ENCODE assay signal across 13 mouse cellular contexts in the genomic region with DNA sequence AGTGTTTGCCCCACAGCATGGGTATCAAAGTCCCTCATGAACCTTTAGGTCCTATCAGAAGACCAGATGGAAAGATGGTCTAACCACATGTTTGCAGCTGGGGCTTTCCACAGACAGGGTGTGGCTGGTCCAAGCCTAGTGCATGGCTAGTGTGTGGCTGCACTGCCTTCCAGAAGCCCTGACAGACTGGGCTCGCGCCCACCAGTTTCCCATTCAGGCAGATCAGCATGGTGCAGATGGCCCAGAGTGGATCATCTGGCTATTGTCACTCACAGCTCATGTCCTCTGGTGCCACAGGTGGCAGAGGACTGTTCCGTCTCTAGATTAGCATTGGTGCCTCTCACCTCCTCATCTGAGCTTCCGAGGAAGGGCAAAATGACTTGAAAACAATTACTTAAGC. TPM values are rescaled to one million over a fixed set of nuclear protein-coding genes. Genes with fewer than 3 reads are reported as not detected.
DNase-seq lines count a peak whose midpoint lies in the region; ATAC-seq and TF ChIP-seq lines count a peak whose summit lies in the region.
"Had no signal": no experiment of that assay in that cellular context is flagged by ENCODE, and none has a peak within 500 bp of the region (broad histone marks: within the 10 kb centered on the region; RNA-seq: fewer than 3 reads in every experiment).

No protein-coding gene starts in this region.

- no peak overlapping the region for H3ac ChIP-seq in myocyte (ENCODE audit: control insufficient read depth, insufficient read length)

- H3K9me3 ChIP-seq in liver, postnatal 0 days (ENCODE audit: low read length), result no peaks in the 10 kb centered on the region
- no peaks in the 10 kb centered on the region for H3K9me3 ChIP-seq in liver, embryonic 11.5 days (ENCODE audit: control insufficient read depth, low read length)
- H3K9me3 ChIP-seq: midbrain, embryonic 15.5 days had no signal

- WGBS in liver, postnatal 0 days (ENCODE audit: insufficient replicate concordance), result 29% methylated on average over 4 of the region's 4 CpGs
- 56% methylated on average over 4 of the region's 4 CpGs for WGBS in liver, embryonic 11.5 days
- WGBS in cerebellum, adult 2 months, result 14% methylated on average over 4 of the region's 4 CpGs

- H3K4me1 ChIP-seq in liver, postnatal 0 days (ENCODE audit: insufficient read depth), result no peaks in the 10 kb centered on the region
- no peaks in the 10 kb centered on the region for H3K4me1 ChIP-seq in liver, embryonic 11.5 days (replicated peaks; ENCODE audit: control insufficient read depth, insufficient read depth, low read length)
- no peaks in the 10 kb centered on the region for H3K4me1 ChIP-seq in cerebellum, adult 2 months (ENCODE audit: control insufficient read depth, insufficient read depth, low read length)
- H3K4me1 ChIP-seq: midbrain, embryonic 15.5 days had no signal

- H3K9ac ChIP-seq in liver, postnatal 0 days (replicated peaks), result no peak overlapping the region
- H3K9ac ChIP-seq in liver, embryonic 11.5 days (ENCODE audit: low read depth, low read length), result no peak overlapping the region
- H3K9ac ChIP-seq: midbrain, embryonic 15.5 days had no signal

- peak; percentile 51 for ATAC-seq in liver, postnatal 0 days
- ATAC-seq in liver, embryonic 11.5 days (replicated peaks; ENCODE audit: low FRiP score), result no peak
- ATAC-seq: midbrain, embryonic 15.5 days had no signal

- no peak for TF ChIP-seq CTCF in gastrocnemius, adult 2 months (IDR thresholded peaks at IDR 0.05)
- TF ChIP-seq CTCF in liver, postnatal 0 days (IDR thresholded peaks at IDR 0.05; ENCODE audit: low read depth), result no peak
- TF ChIP-seq CTCF in cerebellum, adult 2 months (IDR thresholded peaks at IDR 0.05; ENCODE audit: borderline replicate concordance, insufficient read depth, low read depth, low read length), result no peak

- TF ChIP-seq POLR2A in myocyte (IDR thresholded peaks at IDR 0.05; ENCODE audit: insufficient read length, low read depth), result peak; percentile 48
- TF ChIP-seq POLR2A in cerebellum, adult 2 months (IDR thresholded peaks at IDR 0.05; ENCODE audit: borderline replicate concordance, insufficient read depth, low read length), result no peak

- H3K4me3 ChIP-seq in gastrocnemius, adult 2 months, result no peak overlapping the region
- no peak overlapping the region for H3K4me3 ChIP-seq in liver, postnatal 0 days (ENCODE audit: low read depth, low read length)
- no peak overlapping the region for H3K4me3 ChIP-seq in liver, embryonic 11.5 days (ENCODE audit: low read depth, low read length)
- no peak overlapping the region for H3K4me3 ChIP-seq in myocyte
- H3K4me3 ChIP-seq in cerebellum, adult 2 months (replicated peaks; ENCODE audit: insufficient read depth, low read depth, low read length), result no peak overlapping the region
- H3K4me3 ChIP-seq: erythroblast, embryonic 14.5 days; midbrain, embryonic 15.5 days had no signal

- TF ChIP-seq EP300 in liver, postnatal 0 days (IDR thresholded peaks at IDR 0.05; ENCODE audit: low read depth), result no peak

- no peak for DNase-seq in gastrocnemius, adult 2 months
- no peak for DNase-seq in gastrocnemius, adult 8-10 months (ENCODE audit: low spot score in 2 of 2)
- no peak for DNase-seq in liver, postnatal 0 days
- DNase-seq in liver, embryonic 11.5 days (ENCODE audit: low spot score), result no peak
- DNase-seq in heart, postnatal 25 days (ENCODE audit: low spot score), result peak; percentile 29
- DNase-seq in cerebellum, adult 2 months, result no peak
- no peak for DNase-seq in lung, postnatal 25 days (ENCODE audit: low spot score)
- DNase-seq: left cerebral cortex, postnatal 4 days; right cerebral cortex, adult 18-20 months; thymus, adult 2 months had no signal

- H3K36me3 ChIP-seq in liver, postnatal 0 days (replicated peaks; ENCODE audit: insufficient read depth, low read length), result no peaks in the 10 kb centered on the region
- H3K36me3 ChIP-seq in liver, embryonic 11.5 days (ENCODE audit: control insufficient read depth, insufficient read depth, low read length), result no peaks in the 10 kb centered on the region
- no peaks in the 10 kb centered on the region for H3K36me3 ChIP-seq in myocyte (ENCODE audit: control insufficient read depth, insufficient read depth)
- H3K36me3 ChIP-seq: midbrain, embryonic 15.5 days had no signal

- H3K4me2 ChIP-seq in liver, postnatal 0 days (ENCODE audit: low read depth, low read length), result no peak overlapping the region
- H3K4me2 ChIP-seq in liver, embryonic 11.5 days, result no peak overlapping the region
- peak overlapping the region; percentile 61 for H3K4me2 ChIP-seq in myocyte (ENCODE audit: low read depth)
- H3K4me2 ChIP-seq: midbrain, embryonic 15.5 days had no signal

- peak overlapping the region; percentile 71 for H3K27ac ChIP-seq in gastrocnemius, adult 2 months
- no peak overlapping the region; the same call in 1 of the 2 replicates for H3K27ac ChIP-seq in liver, postnatal 0 days (ENCODE audit: low read depth)
- no peak overlapping the region for H3K27ac ChIP-seq in liver, embryonic 11.5 days (ENCODE audit: low read depth, low read length)
- no peak overlapping the region for H3K27ac ChIP-seq in cerebellum, adult 2 months (ENCODE audit: insufficient read depth, low read length)
- H3K27ac ChIP-seq: midbrain, embryonic 15.5 days had no signal

- peaks cover 56% of the 10 kb centered on the region for H3K79me2 ChIP-seq in myocyte (ENCODE audit: control insufficient read depth, insufficient read depth)

- H3K27me3 ChIP-seq in liver, postnatal 0 days (ENCODE audit: insufficient read depth, low read length), result no peaks in the 10 kb centered on the region
- no peaks in the 10 kb centered on the region for H3K27me3 ChIP-seq in liver, embryonic 11.5 days (replicated peaks; ENCODE audit: control insufficient read depth, insufficient read depth, low read length)
- no peaks in the 10 kb centered on the region for H3K27me3 ChIP-seq in myocyte (ENCODE audit: control insufficient read depth, insufficient read depth, insufficient read length)
- H3K27me3 ChIP-seq in cerebellum, adult 2 months (ENCODE audit: control insufficient read depth, insufficient read depth, low read length), result no peaks in the 10 kb centered on the region
- H3K27me3 ChIP-seq: midbrain, embryonic 15.5 days had no signal

- intact Hi-C loops in gastrocnemius, adult 2 months (cut with DNase I), result no loop called here
- intact Hi-C loops in heart, postnatal 25 days (cut with DNase I), result no loop called here

TF ChIP-seq in myocyte, 11 proteins besides CTCF, POLR2A, EP300 and RAD21:
- TF ChIP-seq TCF3 (IDR thresholded peaks at IDR 0.05; ENCODE audit: insufficient read length, low read depth), result peak; percentile 90
- no peak for TF ChIP-seq MAX (IDR thresholded peaks at IDR 0.05; ENCODE audit: low read depth)
- no peak for TF ChIP-seq USF1 (IDR thresholded peaks at IDR 0.05; ENCODE audit: low read depth)
- no peak for TF ChIP-seq TCF12 (IDR thresholded peaks at IDR 0.05; ENCODE audit: insufficient read depth, poor library complexity, severe bottlenecking)
- no peak for TF ChIP-seq CEBPB (IDR thresholded peaks at IDR 0.05; ENCODE audit: insufficient read depth, poor library complexity, severe bottlenecking)
- TF ChIP-seq MYOG (IDR thresholded peaks at IDR 0.05; ENCODE audit: control insufficient read depth in 1 of 3, insufficient read depth in 1 of 3, insufficient read length in 2 of 3, low read depth in 2 of 3), result peak; percentile 60 to 89 (median 63)
- no peak for TF ChIP-seq SRF (IDR thresholded peaks at IDR 0.05; ENCODE audit: control insufficient read depth, insufficient read length, low read depth)
- TF ChIP-seq E2F4 (IDR thresholded peaks at IDR 0.05; ENCODE audit: insufficient read depth), result no peak
- TF ChIP-seq MYOD1 (IDR thresholded peaks at IDR 0.05; ENCODE audit: control insufficient read depth in 1 of 3, insufficient read length in 2 of 3, low read depth in 2 of 3), result peak; percentile 84 to 96 (median 93)
- TF ChIP-seq POLR2AphosphoS2 (IDR thresholded peaks at IDR 0.05; ENCODE audit: insufficient read length, low read depth), result peak; percentile 21
- TF ChIP-seq REST (IDR thresholded peaks at IDR 0.05; ENCODE audit: insufficient read depth, insufficient read length), result no peak

RNA-seq across cellular contexts. Expression of a gene that starts 33.8 kb away (rescaled TPM):
- 10 to 100 TPM; 72.6 to 73.2 TPM for total RNA-seq in gastrocnemius, adult 2 months (2021)
- total RNA-seq in gastrocnemius, adult 8-10 months (2022), result 10 to 100 TPM; 70.2 to 89.8 (median 84.0) TPM
- polyA plus RNA-seq in liver, postnatal 0 days (2015; fragmentation: Nextera tagmentation; extraction: Ambion mirVana), result 0.16 and 0.17 TPM in 2 replicates
- 0.35 and 0.37 TPM in 2 replicates for polyA plus RNA-seq in liver, embryonic 11.5 days (2014; fragmentation: Nextera tagmentation; extraction: Ambion mirVana)
- total RNA-seq in heart, postnatal 25 days (2021), result 100 to 1,000 TPM; 203 to 227 TPM
- polyA plus RNA-seq in myocyte (2012; fragmentation: generic; extraction: Trizol), result 35.4 TPM
- polyA plus RNA-seq in cerebellum, adult 2 months (2012; rRNA removed), result 2.5 and 3.1 TPM in 2 replicates
- polyA plus RNA-seq: erythroblast, embryonic 14.5 days had no signal
